Mouse (Mus musculus) adrenal gland, postnatal 36 days (tissue): Measurements from ENCODE around the gene Gm49394. TPM values are rescaled to one million over a fixed set of nuclear protein-coding genes. Genes with fewer than 3 reads are reported as not detected.
A peak's percentile ranks its signal among the peaks of the same experiment; 100 is the strongest.

Experiments
- DNase-seq, 2 experiments: peaks; one replicate each; pipeline ENCODE4 v3.0.0; 2021; ENCODE audit warnings: mixed read lengths in 1 of 2
- long read RNA-seq, 2 experiments: library from polyadenylated mRNA; stranded (forward); transcript quantifications; one replicate each; pipeline ENCODE4 v2.0.0; 2021; ENCODE audit warnings: borderline sequencing depth in 2 of 2
- total RNA-seq, 2 experiments: library from RNA; stranded (reverse); gene quantifications; 2 replicates each; pipeline ENCODE4 v1.2.3; 2021

The Gm49394 gene
- not detected for total RNA-seq
- long read RNA-seq, experiment 1: 0 reads
- long read RNA-seq, experiment 2: 0 reads

GRCm38 (mm10) chr7:142669751-142670625, at the start of gene Gm49394:
Gene Gm49394 (minus strand): TSS chr7:142669942.
- no peak for DNase-seq

- peak; percentile 18 to 24 for DNase-seq
These were observed 45.2 kb upstream of the Gm49394 start for GRCm38 (mm10) chr7:142714783-142715498.

GRCm38 (mm10) chr7:142706873-142707272, 37.1 kb upstream of the Gm49394 start:
- DNase-seq: no peak

- DNase-seq: peak in 1 of 2 experiments; percentile 26
These were observed 29.7 kb upstream of the Gm49394 start for GRCm38 (mm10) chr7:142699334-142699860.

GRCm38 (mm10) chr7:142678611-142679010, 8.9 kb upstream of the Gm49394 start:
- DNase-seq: peak; percentile 65 to 80

GRCm38 (mm10) chr7:142675644-142676043, 5.9 kb upstream of the Gm49394 start:
- peak; percentile 57 to 65 for DNase-seq

- DNase-seq: no peak
These were observed 5.4 kb upstream of the Gm49394 start for GRCm38 (mm10) chr7:142675141-142675540.

GRCm38 (mm10) chr7:142672120-142672519, 2.4 kb upstream of the Gm49394 start:
- peak in 1 of 2 experiments; percentile 40 for DNase-seq

GRCm38 (mm10) chr7:142671067-142671466, 1.3 kb upstream of the Gm49394 start:
- DNase-seq: no peak

GRCm38 (mm10) chr7:142668328-142668727, 1.4 kb downstream of the Gm49394 start:
- DNase-seq: no peak

GRCm38 (mm10) chr7:142667521-142667920, 2.2 kb downstream of the Gm49394 start:
- DNase-seq: no peak

GRCm38 (mm10) chr7:142666659-142667058, 3.1 kb downstream of the Gm49394 start, which contains the start of gene Igf2:
Gene Igf2 (minus strand): TSS chr7:142666816.
- peak in 1 of 2 experiments; percentile 48 for DNase-seq

GRCm38 (mm10) chr7:142666109-142666508, 3.6 kb downstream of the Gm49394 start:
- DNase-seq: no peak

- DNase-seq: no peak
These were observed 4.4 kb downstream of the Gm49394 start for GRCm38 (mm10) chr7:142665364-142665763.

GRCm38 (mm10) chr7:142664465-142665029, 5.2 kb downstream of the Gm49394 start:
- DNase-seq: no peak

GRCm38 (mm10) chr7:142663931-142664421, 5.8 kb downstream of the Gm49394 start:
- DNase-seq: peak in 1 of 2 experiments; percentile 17

- no peak for DNase-seq
These were observed 6.6 kb downstream of the Gm49394 start for GRCm38 (mm10) chr7:142663151-142663550.

- no peak for DNase-seq
These were observed 7.9 kb downstream of the Gm49394 start for GRCm38 (mm10) chr7:142661811-142662210.

- DNase-seq: no peak
These were observed 8.7 kb downstream of the Gm49394 start for GRCm38 (mm10) chr7:142661046-142661445.

- DNase-seq: peak in 1 of 2 experiments; percentile 12
These were observed 9.1 kb downstream of the Gm49394 start for GRCm38 (mm10) chr7:142660651-142660945.

- DNase-seq: no peak
These were observed 9.7 kb downstream of the Gm49394 start for GRCm38 (mm10) chr7:142659767-142660650.
